ENCODE assay signal across 10 mouse cellular contexts in the genomic region with DNA sequence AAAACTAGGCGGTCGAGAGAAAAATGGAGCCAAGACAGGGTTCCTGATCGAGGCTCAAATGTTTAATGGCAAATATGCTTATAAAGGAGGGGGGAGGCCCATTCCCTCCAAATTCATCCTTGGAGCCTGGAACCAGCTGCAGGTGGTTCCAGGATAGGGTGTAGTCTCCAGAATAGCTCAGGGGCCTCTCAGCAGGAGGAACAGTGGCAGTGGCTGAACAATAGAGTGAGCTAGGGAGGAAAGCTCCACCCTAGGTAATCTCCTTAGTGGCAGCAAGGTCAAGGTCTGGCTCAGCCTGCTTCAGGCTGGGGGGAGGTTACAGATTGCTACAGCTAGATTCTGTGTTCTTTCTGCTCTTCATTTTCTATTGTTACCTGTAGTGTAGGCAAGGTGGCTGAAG. TPM values are rescaled to one million over a fixed set of nuclear protein-coding genes. Genes with fewer than 3 reads are reported as not detected.
"Had no signal": no experiment of that assay in that cellular context is flagged by ENCODE, and none has a peak within 500 bp of the region (broad histone marks: within the 10 kb centered on the region; RNA-seq: fewer than 3 reads in every experiment).

No protein-coding gene starts in this region.

RNA-seq across cellular contexts. Expression of a gene that starts 30.1 kb away (rescaled TPM):
- polyA plus RNA-seq: liver, adult 2 months had no signal

RNA-seq across cellular contexts. Expression of a gene that starts 42.5 kb away (rescaled TPM):
- polyA plus RNA-seq: liver, embryonic 11.5 days; liver, embryonic 12.5 days; liver, embryonic 13.5 days; lung, embryonic 14.5 days; macrophage; midbrain, embryonic 10.5 days; midbrain, embryonic 12.5 days; midbrain, embryonic 13.5 days; neural tube, embryonic 11.5 days had no signal
